Mouse (Mus musculus) hindbrain, embryonic 14.5 days (tissue): ENCODE data around the gene Pts. TPM values are rescaled to one million over a fixed set of nuclear protein-coding genes. Genes with fewer than 3 reads are reported as not detected.

Experiments used
- ATAC-seq: fragments of 200-750 bp; cut with Nextera tagmentation; 2 replicates; pipeline ENCODE4 v1.8.0; 2017; ENCODE audit warnings: moderate number of reproducible peaks, mild to moderate bottlenecking, moderate TSS enrichment, moderate library complexity; ENCODE audit not compliant: low FRiP score
- DNase-seq: peaks from one replicate; pipeline ENCODE4 v3.0.0-alpha.2; 2015; ENCODE audit warnings: low spot score
- H3K27ac ChIP-seq: fragments of 300-500 bp; sonication (generic); 2 replicates; pipeline ENCODE4 v1.5.1; 2014; ENCODE audit warnings: mild to moderate bottlenecking, moderate library complexity
- H3K27me3 ChIP-seq: fragments of 300-500 bp; sonication (generic); 2 replicates; pipeline ENCODE4 v1.6.1; 2014; ENCODE audit warnings: mild to moderate bottlenecking, low read length, mixed read lengths; ENCODE audit not compliant: control insufficient read depth, insufficient read depth
- H3K36me3 ChIP-seq: fragments of 300-500 bp; sonication (generic); replicated peaks from 2 replicates; pipeline ENCODE4 v1.6.1; 2014; ENCODE audit not compliant: control insufficient read depth, insufficient read depth
- H3K4me1 ChIP-seq: fragments of 300-500 bp; sonication (generic); replicated peaks from 2 replicates; pipeline ENCODE4 v1.6.1; 2014; ENCODE audit warnings: antibody characterized with exemption, low read length, mixed read lengths; ENCODE audit not compliant: control insufficient read depth, insufficient read depth
- H3K4me2 ChIP-seq: fragments of 300-500 bp; sonication (generic); replicated peaks from 2 replicates; pipeline ENCODE4 v1.6.1; 2014; ENCODE audit warnings: mild to moderate bottlenecking, moderate library complexity
- H3K4me3 ChIP-seq: fragments of 300-500 bp; sonication (generic); replicated peaks from 2 replicates; pipeline ENCODE4 v1.5.1; 2014; ENCODE audit warnings: mild to moderate bottlenecking, low read length
- H3K9ac ChIP-seq: fragments of 300-500 bp; sonication (generic); 2 replicates; pipeline ENCODE4 v1.6.1; 2014
- H3K9me3 ChIP-seq: fragments of 300-500 bp; sonication (generic); 2 replicates; pipeline ENCODE4 v1.6.1; 2016; ENCODE audit warnings: low read length; ENCODE audit not compliant: control insufficient read depth
- WGBS: fragments of 180-500 bp; shearing (Covaris S2); extraction: QIAGEN DNeasy Blood & Tissue Kit; methylation state at CpG from one replicate; pipeline ENCODE4 v1.1.7; 2014; 5-methylcytosine and 5-hydroxymethylcytosine counted together
- polyA plus RNA-seq: library from polyadenylated mRNA; unstranded; fragments of >200 nt; fragmentation: Nextera tagmentation; extraction: Ambion mirVana; gene quantifications from 2 replicates; pipeline ENCODE4 v1.2.1, GENCODE M21; 2014

Gene Pts
- 96.7 and 120 TPM in 2 replicates for polyA plus RNA-seq

GRCm38 (mm10) chr9:50528293-50528892 is at the start of gene Pts:
Pts (minus strand) TSS chr9:50528724.
- H3K4me2 ChIP-seq, result peak within 1 kb of the TSS; percentile 58
- peak within 1 kb of the TSS; percentile 65 for H3K4me3 ChIP-seq
- no peaks in the 10 kb centered on the region for H3K9me3 ChIP-seq
- peak within 1 kb of the TSS; percentile 71 for H3K9ac ChIP-seq
- no peaks in the 10 kb centered on the region for H3K36me3 ChIP-seq
- ATAC-seq (peak; percentile 98), DNase-seq (peak; percentile 98)
- peak within 1 kb of the TSS; percentile 82 for H3K27ac ChIP-seq
- under 1% methylated on average over 54 of the region's 54 CpGs for WGBS
- peaks cover 7% of the 10 kb centered on the region for H3K4me1 ChIP-seq
- H3K27me3 ChIP-seq, result no peaks in the 10 kb centered on the region

- ATAC-seq (no peak), DNase-seq (no peak)
- WGBS, result 77% methylated on average over 10 of the region's 10 CpGs
These were observed 41.3 kb upstream of the Pts start for GRCm38 (mm10) chr9:50569599-50570525.

GRCm38 (mm10) chr9:50567881-50568280 is 39.4 kb upstream of the Pts start:
- Histone ChIP-seq H3K4me2 (no peak overlapping the region), H3K4me1 (no peaks in the 10 kb centered on the region), H3K27ac (no peak overlapping the region), H3K27me3 (no peaks in the 10 kb centered on the region), H3K9me3 (no peaks in the 10 kb centered on the region), H3K4me3 (no peak overlapping the region), H3K36me3 (no peaks in the 10 kb centered on the region), H3K9ac (no peak overlapping the region)
- DNase-seq (no peak), ATAC-seq (no peak)
- whole genome bisulfite sequencing, result 95% methylated on average over 2 of the region's 2 CpGs

More at GRCm38 (mm10) chr9:50569599-50570525, 41.3 kb upstream of the Pts start:
- no peak overlapping the region for H3K4me2 ChIP-seq
- H3K36me3 ChIP-seq, result no peaks in the 10 kb centered on the region
- no peaks in the 10 kb centered on the region for H3K4me1 ChIP-seq
- no peaks in the 10 kb centered on the region for H3K9me3 ChIP-seq
- no peaks in the 10 kb centered on the region for H3K27me3 ChIP-seq
- H3K4me3 ChIP-seq, result no peak overlapping the region
- H3K27ac ChIP-seq, result no peak overlapping the region
- H3K9ac ChIP-seq, result no peak overlapping the region

- 91% methylated on average over 4 of the region's 4 CpGs for WGBS
- no peak overlapping the region for H3K9ac ChIP-seq
These were observed 38.8 kb upstream of the Pts start for GRCm38 (mm10) chr9:50567372-50567771.

GRCm38 (mm10) chr9:50565940-50566339 is 37.4 kb upstream of the Pts start:
- WGBS, result 84% methylated on average over 4 of the region's 4 CpGs
- H3K9me3 ChIP-seq, result no peaks in the 10 kb centered on the region
- no peak overlapping the region for H3K4me2 ChIP-seq
- no peak overlapping the region for H3K4me3 ChIP-seq
- no peaks in the 10 kb centered on the region for H3K36me3 ChIP-seq
- H3K4me1 ChIP-seq, result no peaks in the 10 kb centered on the region
- H3K27me3 ChIP-seq, result no peaks in the 10 kb centered on the region
- no peak overlapping the region for H3K27ac ChIP-seq
- DNase-seq, result no peak
- H3K9ac ChIP-seq, result no peak overlapping the region
- no peak for ATAC-seq

More at GRCm38 (mm10) chr9:50567372-50567771, 38.8 kb upstream of the Pts start:
- H3K4me2 ChIP-seq, result no peak overlapping the region
- no peaks in the 10 kb centered on the region for H3K36me3 ChIP-seq
- ATAC-seq (no peak), DNase-seq (no peak)
- no peaks in the 10 kb centered on the region for H3K9me3 ChIP-seq
- H3K27me3 ChIP-seq, result no peaks in the 10 kb centered on the region
- no peaks in the 10 kb centered on the region for H3K4me1 ChIP-seq
- no peak overlapping the region for H3K27ac ChIP-seq
- H3K4me3 ChIP-seq, result no peak overlapping the region

- WGBS, result 79% methylated on average over 7 of the region's 7 CpGs
- no peaks in the 10 kb centered on the region for H3K36me3 ChIP-seq
- no peak overlapping the region for H3K9ac ChIP-seq
- no peak for ATAC-seq
- no peak overlapping the region for H3K27ac ChIP-seq
- H3K9me3 ChIP-seq, result no peaks in the 10 kb centered on the region
- H3K27me3 ChIP-seq, result no peaks in the 10 kb centered on the region
- H3K4me1 ChIP-seq, result no peaks in the 10 kb centered on the region
- no peak overlapping the region for H3K4me3 ChIP-seq
- H3K4me2 ChIP-seq, result no peak overlapping the region
- DNase-seq, result no peak
These were observed 36.6 kb upstream of the Pts start for GRCm38 (mm10) chr9:50565173-50565572.

GRCm38 (mm10) chr9:50561918-50562360 is 33.4 kb upstream of the Pts start:
- no peaks in the 10 kb centered on the region for H3K9me3 ChIP-seq
- H3K4me1 ChIP-seq, result no peaks in the 10 kb centered on the region
- H3K36me3 ChIP-seq, result no peaks in the 10 kb centered on the region
- H3K27me3 ChIP-seq, result no peaks in the 10 kb centered on the region
- no peak for DNase-seq
- no peak overlapping the region for H3K9ac ChIP-seq
- H3K27ac ChIP-seq, result no peak overlapping the region
- no peak overlapping the region for H3K4me2 ChIP-seq
- ATAC-seq, result no peak
- no peak overlapping the region for H3K4me3 ChIP-seq
- 86% methylated on average over 2 of the region's 2 CpGs for WGBS

- Histone ChIP-seq H3K4me3 (no peak within 1 kb of the TSS), H3K4me2 (no peak within 1 kb of the TSS), H3K9me3 (no peaks in the 10 kb centered on the region), H3K9ac (no peak within 1 kb of the TSS), H3K36me3 (no peaks in the 10 kb centered on the region), H3K27me3 (no peaks in the 10 kb centered on the region), H3K4me1 (no peaks in the 10 kb centered on the region), H3K27ac (no peak within 1 kb of the TSS)
- ATAC-seq (no peak), DNase-seq (no peak)
- 88% methylated on average over 38 of the region's 38 CpGs for WGBS
These were observed 32.8 kb upstream of the Pts start, which contains the start of gene Tex12 for GRCm38 (mm10) chr9:50561145-50561917. Tex12 (minus strand) TSS chr9:50561325.

GRCm38 (mm10) chr9:50555094-50555446 is 26.5 kb upstream of the Pts start, which contains the start of gene Bco2:
Bco2 (minus strand) TSS chr9:50555181.
- WGBS, result 15% methylated on average over 1 of the region's 2 CpGs
- peak within 1 kb of the TSS; percentile 20 for H3K9ac ChIP-seq
- DNase-seq, result no peak

More at GRCm38 (mm10) chr9:50555094-50555446, 26.5 kb upstream of the Pts start, which contains the start of gene Bco2:
- H3K4me2 ChIP-seq, result peak within 1 kb of the TSS; percentile 41
- H3K4me1 ChIP-seq, result no peaks in the 10 kb centered on the region; the same call in 1 of the 2 replicates
- H3K4me3 ChIP-seq, result peak within 1 kb of the TSS; percentile 11
- H3K27me3 ChIP-seq, result no peaks in the 10 kb centered on the region
- peak; percentile 21; the same call in 1 of the 2 replicates for ATAC-seq
- peak within 1 kb of the TSS; percentile 75 for H3K27ac ChIP-seq
- no peaks in the 10 kb centered on the region for H3K9me3 ChIP-seq
- H3K36me3 ChIP-seq, result no peaks in the 10 kb centered on the region
